Mouse (Mus musculus) left cerebral cortex, adult 8-10 months (tissue): ENCODE data around the gene Spata13. TPM values are rescaled to one million over a fixed set of nuclear protein-coding genes. Genes with fewer than 3 reads are reported as not detected.

ENCODE experiments used
- DNase-seq, 2 experiments: peaks; one replicate each; pipeline ENCODE4 v3.0.0; 2022; ENCODE audit warnings: low spot score in 2 of 2
- total RNA-seq, 4 experiments: library from RNA; stranded (reverse); gene quantifications; 2 replicates each; pipeline ENCODE4 v1.2.4; 2022

The Spata13 gene
- total RNA-seq, 4 experiments from 2014 or later, result 28.4 to 33.8 (median 31.9) TPM

GRCm38 (mm10) chr14:60711590-60712288, 77.9 kb downstream of the Spata13 start:
- no peak for DNase-seq

- no peak for DNase-seq
These were observed 78.6 kb downstream of the Spata13 start for GRCm38 (mm10) chr14:60712289-60712830.

GRCm38 (mm10) chr14:60715686-60716085, 81.9 kb downstream of the Spata13 start:
- no peak for DNase-seq

GRCm38 (mm10) chr14:60721304-60721703, 87.5 kb downstream of the Spata13 start:
- DNase-seq, result no peak

GRCm38 (mm10) chr14:60721938-60722337, 88.1 kb downstream of the Spata13 start:
- no peak for DNase-seq

GRCm38 (mm10) chr14:60726091-60726490, 92.3 kb downstream of the Spata13 start:
- no peak for DNase-seq

- DNase-seq, result no peak
These were observed 93.3 kb downstream of the Spata13 start for GRCm38 (mm10) chr14:60727130-60727529.

GRCm38 (mm10) chr14:60732081-60732480, 98.3 kb downstream of the Spata13 start:
- DNase-seq, result no peak

- DNase-seq, result no peak
These were observed 99.0 kb downstream of the Spata13 start for GRCm38 (mm10) chr14:60732787-60733186.

GRCm38 (mm10) chr14:60733706-60734105, 99.9 kb downstream of the Spata13 start:
- no peak for DNase-seq

- no peak for DNase-seq
These were observed 101.4 kb downstream of the Spata13 start for GRCm38 (mm10) chr14:60735206-60735605.

- DNase-seq, result no peak
These were observed 102.2 kb downstream of the Spata13 start for GRCm38 (mm10) chr14:60735848-60736547.

- DNase-seq, result no peak
These were observed 102.9 kb downstream of the Spata13 start for GRCm38 (mm10) chr14:60736591-60737192.

GRCm38 (mm10) chr14:60737202-60737611, 103.4 kb downstream of the Spata13 start:
- DNase-seq, result no peak

GRCm38 (mm10) chr14:60738434-60738938, 104.7 kb downstream of the Spata13 start:
- DNase-seq, result no peak

GRCm38 (mm10) chr14:60739155-60739554, 105.4 kb downstream of the Spata13 start:
- DNase-seq, result no peak

- DNase-seq, result no peak
These were observed 105.8 kb downstream of the Spata13 start for GRCm38 (mm10) chr14:60739616-60740015.

- no peak for DNase-seq
These were observed 106.7 kb downstream of the Spata13 start for GRCm38 (mm10) chr14:60740507-60740906.

GRCm38 (mm10) chr14:60741033-60741432, 107.2 kb downstream of the Spata13 start:
- DNase-seq, result no peak

- no peak for DNase-seq
These were observed 107.7 kb downstream of the Spata13 start for GRCm38 (mm10) chr14:60741490-60741981.

- no peak for DNase-seq
These were observed 109.9 kb downstream of the Spata13 start for GRCm38 (mm10) chr14:60743681-60744080.

GRCm38 (mm10) chr14:60745201-60745600, 111.4 kb downstream of the Spata13 start:
- no peak for DNase-seq
